Mouse (Mus musculus) neural tube, embryonic 11.5 days (tissue): ENCODE results near the gene Gtpbp3. TPM values are rescaled to one million over a fixed set of nuclear protein-coding genes. Genes with fewer than 3 reads are reported as not detected.
A peak's percentile ranks its signal among the peaks of the same experiment; 100 is the strongest.

Source experiments
- ATAC-seq: fragments of 200-750 bp; cut with Nextera tagmentation; 2 replicates; pipeline ENCODE4 v1.8.0; 2017; ENCODE audit warnings: moderate number of reproducible peaks, mild to moderate bottlenecking, moderate TSS enrichment, moderate library complexity; ENCODE audit not compliant: insufficient read depth, low FRiP score, low TSS enrichment
- DNase-seq: peaks from one replicate; pipeline ENCODE4 v3.0.0-alpha.2; 2015; ENCODE audit warnings: low spot score
- H3K27ac ChIP-seq: fragments of 300-500 bp; sonication (generic); 2 replicates; pipeline ENCODE4 v1.5.1; 2014; ENCODE audit warnings: low read depth, mild to moderate bottlenecking, low read length
- H3K27me3 ChIP-seq: fragments of 300-500 bp; sonication (generic); 2 replicates; pipeline ENCODE4 v1.6.1; 2014; ENCODE audit warnings: mild to moderate bottlenecking, low read length, mixed read lengths; ENCODE audit not compliant: control insufficient read depth, insufficient read depth
- H3K36me3 ChIP-seq: fragments of 300-500 bp; sonication (generic); 2 replicates; pipeline ENCODE4 v1.6.1; 2014; ENCODE audit warnings: mild to moderate bottlenecking, low read length, moderate library complexity, mixed read lengths; ENCODE audit not compliant: control insufficient read depth, insufficient read depth
- H3K4me1 ChIP-seq: fragments of 300-500 bp; sonication (generic); 2 replicates; pipeline ENCODE4 v1.6.1; 2014; ENCODE audit warnings: low read length, mixed read lengths; ENCODE audit not compliant: control insufficient read depth, insufficient read depth
- H3K4me2 ChIP-seq: fragments of 300-500 bp; sonication (generic); 2 replicates; pipeline ENCODE4 v1.6.1; 2014; ENCODE audit warnings: low read depth, mild to moderate bottlenecking, moderate library complexity
- H3K4me3 ChIP-seq: fragments of 300-500 bp; sonication (generic); 2 replicates; pipeline ENCODE4 v1.5.1; 2014; ENCODE audit warnings: low read depth, low read length
- H3K9ac ChIP-seq: fragments of 300-500 bp; sonication (generic); 2 replicates; pipeline ENCODE4 v1.6.1; 2014; ENCODE audit warnings: mild to moderate bottlenecking, low read length
- H3K9me3 ChIP-seq: fragments of 300-500 bp; sonication (generic); 2 replicates; pipeline ENCODE4 v1.6.1; 2016; ENCODE audit warnings: low read length; ENCODE audit not compliant: control insufficient read depth
- WGBS: fragments of 180-500 bp; shearing (Covaris S2); extraction: QIAGEN DNeasy Blood & Tissue Kit; methylation state at CpG from one replicate; pipeline ENCODE4 v1.1.7; 2014; 5-methylcytosine and 5-hydroxymethylcytosine counted together
- polyA plus RNA-seq: library from polyadenylated mRNA; unstranded; fragments of >200 nt; fragmentation: Nextera tagmentation; extraction: Ambion mirVana; gene quantifications from 2 replicates; pipeline ENCODE4 v1.2.1, GENCODE M21; 2014

The Gtpbp3 gene
- polyA plus RNA-seq, 1 experiment from 2014 or later: 6.0 TPM

GRCm38 (mm10) chr8:71467201-71467600 lies 20.7 kb upstream of the Gtpbp3 start:
- H3K4me2 ChIP-seq: no peak overlapping the region
- no peak overlapping the region for H3K4me3 ChIP-seq
- H3K36me3 ChIP-seq: peaks cover 3% of the 10 kb centered on the region; the same call in 1 of the 2 replicates

GRCm38 (mm10) chr8:71468001-71468400 lies 19.9 kb upstream of the Gtpbp3 start:
- H3K4me3 ChIP-seq: no peak overlapping the region
- H3K4me1 ChIP-seq: peaks cover 17% of the 10 kb centered on the region
- no peak for DNase-seq
- no peaks in the 10 kb centered on the region for H3K27me3 ChIP-seq
- WGBS: 94% methylated on average over 1 of the region's 1 CpGs
- no peak overlapping the region for H3K9ac ChIP-seq
- no peak for ATAC-seq
- H3K9me3 ChIP-seq: no peaks in the 10 kb centered on the region
- peaks cover 5% of the 10 kb centered on the region; the same call in 1 of the 2 replicates for H3K36me3 ChIP-seq
- no peak overlapping the region for H3K27ac ChIP-seq
- H3K4me2 ChIP-seq: no peak overlapping the region

More at GRCm38 (mm10) chr8:71467201-71467600, 20.7 kb upstream of the Gtpbp3 start:
- 91% methylated on average over 2 of the region's 2 CpGs for WGBS
- Histone ChIP-seq H3K27ac (no peak overlapping the region), H3K9me3 (no peaks in the 10 kb centered on the region), H3K4me1 (peaks cover 20% of the 10 kb centered on the region), H3K27me3 (no peaks in the 10 kb centered on the region), H3K9ac (no peak overlapping the region)
- ATAC-seq (no peak), DNase-seq (no peak)

- Histone ChIP-seq H3K36me3 (peaks cover 5% of the 10 kb centered on the region; the same call in 1 of the 2 replicates), H3K4me2 (peak within 1 kb of the TSS; percentile 88), H3K9me3 (no peaks in the 10 kb centered on the region), H3K4me3 (peak within 1 kb of the TSS; percentile 91), H3K4me1 (peaks cover 14% of the 10 kb centered on the region), H3K27me3 (no peaks in the 10 kb centered on the region), H3K9ac (peak within 1 kb of the TSS; percentile 73), H3K27ac (peak within 1 kb of the TSS; percentile 67)
- DNase-seq (peak; percentile 99), ATAC-seq (peak; percentile 84)
- WGBS: 0% methylated on average over 52 of the region's 52 CpGs
Measured at GRCm38 (mm10) chr8:71468916-71469315, 19.0 kb upstream of the Gtpbp3 start, which contains the start of gene Dda1. TSS of gene Dda1 (plus strand) at chr8:71469199.

GRCm38 (mm10) chr8:71469411-71469810 lies 18.5 kb upstream of the Gtpbp3 start:
- H3K9ac ChIP-seq: peak overlapping the region; percentile 73
- DNase-seq (peak; percentile 59), ATAC-seq (peak; percentile 39; the same call in 1 of the 2 replicates)
- peaks cover 7% of the 10 kb centered on the region; the same call in 1 of the 2 replicates for H3K36me3 ChIP-seq
- peaks cover 10% of the 10 kb centered on the region for H3K4me1 ChIP-seq
- WGBS: 0% methylated on average over 22 of the region's 24 CpGs
- H3K27ac ChIP-seq: peak overlapping the region; percentile 67
- H3K4me3 ChIP-seq: peak overlapping the region; percentile 91
- H3K27me3 ChIP-seq: no peaks in the 10 kb centered on the region
- peak overlapping the region; percentile 88 for H3K4me2 ChIP-seq
- no peaks in the 10 kb centered on the region for H3K9me3 ChIP-seq

- no peak overlapping the region for H3K27ac ChIP-seq
- peaks cover 7% of the 10 kb centered on the region; the same call in 1 of the 2 replicates for H3K36me3 ChIP-seq
- H3K27me3 ChIP-seq: no peaks in the 10 kb centered on the region
- ATAC-seq (no peak), DNase-seq (no peak)
- peak overlapping the region; percentile 88 for H3K4me2 ChIP-seq
- 96% methylated on average over 3 of the region's 3 CpGs for WGBS
- H3K4me3 ChIP-seq: peak overlapping the region; percentile 91
- H3K9me3 ChIP-seq: no peaks in the 10 kb centered on the region
- peaks cover 9% of the 10 kb centered on the region for H3K4me1 ChIP-seq
- peak overlapping the region; percentile 73 for H3K9ac ChIP-seq
Measured at GRCm38 (mm10) chr8:71470146-71470912, 17.6 kb upstream of the Gtpbp3 start.

GRCm38 (mm10) chr8:71470913-71471255 lies 17.0 kb upstream of the Gtpbp3 start:
- no peaks in the 10 kb centered on the region for H3K27me3 ChIP-seq
- WGBS: 88% methylated on average over 5 of the region's 5 CpGs
- H3K27ac ChIP-seq: no peak overlapping the region
- H3K4me1 ChIP-seq: peaks cover 10% of the 10 kb centered on the region
- H3K9ac ChIP-seq: no peak overlapping the region; the same call in 1 of the 2 replicates
- H3K4me3 ChIP-seq: no peak overlapping the region
- ATAC-seq: no peak
- H3K4me2 ChIP-seq: no peak overlapping the region
- no peak for DNase-seq
- H3K36me3 ChIP-seq: peaks cover 7% of the 10 kb centered on the region; the same call in 1 of the 2 replicates
- H3K9me3 ChIP-seq: no peaks in the 10 kb centered on the region

- ATAC-seq: no peak
- Histone ChIP-seq H3K36me3 (peaks cover 7% of the 10 kb centered on the region; the same call in 1 of the 2 replicates), H3K27ac (no peak overlapping the region), H3K4me3 (no peak overlapping the region), H3K4me1 (peaks cover 13% of the 10 kb centered on the region), H3K27me3 (no peaks in the 10 kb centered on the region), H3K9me3 (no peaks in the 10 kb centered on the region), H3K4me2 (no peak overlapping the region), H3K9ac (no peak overlapping the region)
- no peak for DNase-seq
- whole genome bisulfite sequencing: 97% methylated on average over 17 of the region's 17 CpGs
Measured at GRCm38 (mm10) chr8:71471861-71472260, 16.0 kb upstream of the Gtpbp3 start.

- peaks cover 7% of the 10 kb centered on the region; the same call in 1 of the 2 replicates for H3K36me3 ChIP-seq
Measured at GRCm38 (mm10) chr8:71472601-71473386, 15.1 kb upstream of the Gtpbp3 start.

More at GRCm38 (mm10) chr8:71472601-71473386, 15.1 kb upstream of the Gtpbp3 start:
- ATAC-seq: no peak
- Histone ChIP-seq H3K4me3 (no peak overlapping the region), H3K9ac (no peak overlapping the region), H3K27ac (no peak overlapping the region), H3K9me3 (no peaks in the 10 kb centered on the region), H3K4me2 (no peak overlapping the region), H3K4me1 (peaks cover 13% of the 10 kb centered on the region), H3K27me3 (no peaks in the 10 kb centered on the region)
- 87% methylated on average over 8 of the region's 8 CpGs for WGBS
- no peak for DNase-seq
